Mouse (Mus musculus): Measurements from ENCODE around the gene Mfsd7a. TPM values are rescaled to one million over a fixed set of nuclear protein-coding genes. Genes with fewer than 3 reads are reported as not detected.

Gene Mfsd7a
- polyA plus RNA-seq, 1 experiment from 2014 or later = 0.13 TPM

DNA sequence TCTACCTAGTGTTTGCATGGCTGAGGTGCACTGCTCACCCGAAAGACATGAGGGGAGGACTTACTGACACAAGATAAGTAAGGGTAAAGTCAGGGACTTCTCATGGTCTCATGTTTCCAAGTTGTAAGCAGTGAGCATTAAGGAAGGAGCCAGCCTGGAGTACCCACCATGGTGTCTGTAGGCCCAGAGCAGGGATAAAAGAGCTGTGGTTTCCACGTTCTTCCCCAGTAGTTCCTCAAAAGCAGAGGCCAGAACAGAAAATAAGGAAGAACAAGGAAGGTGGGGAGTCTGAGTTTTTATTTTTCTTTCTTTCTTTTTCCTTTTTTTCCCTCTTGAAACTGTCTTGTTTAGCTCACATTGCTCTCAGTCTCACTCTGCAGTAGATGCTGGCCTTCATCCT is 34.0 kb downstream of the Mfsd7a start:
- 69% methylated on average over 2 of the region's 2 CpGs for WGBS
- DNase-seq (ENCODE audit: low spot score) = no peak
- H3K36me3 ChIP-seq = no peaks in the 10 kb centered on the region

DNA sequence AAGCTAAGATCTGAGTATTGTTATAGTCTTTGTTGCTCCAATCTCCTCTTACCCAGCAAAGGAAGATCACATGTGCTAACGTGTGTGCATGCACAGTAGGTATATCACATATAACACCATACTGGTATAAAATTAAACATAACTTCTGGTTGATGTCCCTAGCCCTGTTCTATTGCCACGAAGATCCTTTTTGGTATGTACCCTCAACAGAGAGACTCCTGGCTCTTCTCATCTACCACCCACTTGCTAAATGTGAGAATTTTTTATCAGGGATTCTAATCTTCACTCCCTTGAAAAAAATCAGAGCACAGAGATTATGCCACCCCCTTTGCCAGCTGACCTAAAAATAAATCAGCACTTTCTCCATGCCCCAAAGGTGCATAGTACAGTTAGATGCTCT is 41.7 kb downstream of the Mfsd7a start:
- Histone ChIP-seq H3K27me3 (ENCODE audit: insufficient read depth, poor library complexity, severe bottlenecking) (no peaks in the 10 kb centered on the region), H3K4me1 (replicated peaks) (no peaks in the 10 kb centered on the region), H3K36me3 (no peaks in the 10 kb centered on the region), H3K9me3 (no peaks in the 10 kb centered on the region), H3K4me3 (no peak overlapping the region), H3K27ac (no peak overlapping the region)
- WGBS = 82% methylated on average over 2 of the region's 2 CpGs
- DNase-seq (ENCODE audit: low spot score) = no peak

More for the DNA sequence above, 34.0 kb downstream of the Mfsd7a start:
- Histone ChIP-seq H3K27me3 (ENCODE audit: insufficient read depth, poor library complexity, severe bottlenecking) (no peaks in the 10 kb centered on the region), H3K9me3 (no peaks in the 10 kb centered on the region), H3K4me1 (replicated peaks) (no peaks in the 10 kb centered on the region), H3K4me3 (no peak overlapping the region), H3K27ac (no peak overlapping the region)

DNA sequence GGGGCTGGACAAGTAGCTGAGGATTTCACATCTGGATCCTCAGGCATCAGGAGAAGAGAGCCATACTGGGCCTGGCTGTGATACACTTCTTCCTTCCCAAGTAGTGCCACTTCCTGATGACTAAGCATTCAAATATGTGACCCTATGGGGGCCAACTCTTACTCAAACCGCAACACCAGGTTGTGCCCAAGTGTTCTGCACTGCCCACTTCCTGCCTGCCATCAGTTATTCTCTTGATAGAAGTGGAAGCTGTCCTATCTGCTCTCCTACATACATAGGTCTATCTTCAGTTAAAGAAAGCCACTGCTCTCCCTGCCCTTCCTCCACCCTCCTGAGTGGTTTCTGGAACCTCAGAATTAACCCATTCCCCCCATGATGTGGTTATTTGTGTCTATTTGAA is 43.2 kb downstream of the Mfsd7a start:
- Histone ChIP-seq H3K27ac (no peak overlapping the region), H3K36me3 (no peaks in the 10 kb centered on the region), H3K9me3 (no peaks in the 10 kb centered on the region), H3K4me3 (no peak overlapping the region), H3K4me1 (replicated peaks) (no peaks in the 10 kb centered on the region), H3K27me3 (ENCODE audit: insufficient read depth, poor library complexity, severe bottlenecking) (no peaks in the 10 kb centered on the region)
- no peak for DNase-seq (ENCODE audit: low spot score)
- 87% methylated on average over 1 of the region's 1 CpGs for WGBS

DNA sequence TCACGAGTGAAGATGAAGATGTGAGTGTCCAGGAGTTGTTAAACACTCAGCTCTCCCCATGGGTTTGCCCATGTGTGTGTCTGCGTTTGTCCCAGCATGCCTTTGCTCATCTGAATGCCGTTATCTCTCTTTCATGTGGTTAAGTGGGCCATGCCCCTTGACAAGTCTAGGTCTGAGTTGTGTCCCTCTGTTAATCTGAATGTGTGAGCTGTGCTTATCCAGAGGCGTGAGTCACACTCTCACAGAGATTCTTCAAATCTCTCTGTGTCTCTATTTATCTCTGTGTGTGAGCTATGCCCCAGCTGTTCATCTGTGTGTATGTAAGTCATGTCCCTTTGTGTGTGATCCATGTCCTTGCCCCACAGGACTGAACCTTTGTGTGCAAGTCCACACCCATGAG is 45.2 kb downstream of the Mfsd7a start:
- H3K9me3 ChIP-seq = no peaks in the 10 kb centered on the region
- no peaks in the 10 kb centered on the region for H3K36me3 ChIP-seq
- whole genome bisulfite sequencing = 81% methylated on average over 4 of the region's 4 CpGs
- H3K27me3 ChIP-seq (ENCODE audit: insufficient read depth, poor library complexity, severe bottlenecking) = no peaks in the 10 kb centered on the region
- no peak for DNase-seq (ENCODE audit: low spot score)
- no peak overlapping the region for H3K27ac ChIP-seq
- H3K4me3 ChIP-seq = no peak overlapping the region
- no peaks in the 10 kb centered on the region for H3K4me1 ChIP-seq (replicated peaks)

Other genes with a start within 250 kb of the Mfsd7a start
- gene Dr1, start 180.0 kb downstream of the Mfsd7a start, polyA plus RNA-seq (2016; fragmentation: Nextera tagmentation; extraction: Ambion mirVana) = 40.3 and 47.2 TPM in 2 replicates
- gene Pigg, start 136.3 kb downstream of the Mfsd7a start, polyA plus RNA-seq (2016; fragmentation: Nextera tagmentation; extraction: Ambion mirVana) = 5.8 and 6.0 TPM in 2 replicates
- gene Gm42517, start 81.0 kb downstream of the Mfsd7a start, polyA plus RNA-seq (2016; fragmentation: Nextera tagmentation; extraction: Ambion mirVana) = not detected in 2 replicates
- gene Pde6b, start 60.5 kb downstream of the Mfsd7a start, polyA plus RNA-seq (2016; fragmentation: Nextera tagmentation; extraction: Ambion mirVana) = 0.25 and 0.44 TPM in 2 replicates
- 397 and 447 TPM in 2 replicates for gene Atp5k, start 14.4 kb downstream of the Mfsd7a start, polyA plus RNA-seq (2016; fragmentation: Nextera tagmentation; extraction: Ambion mirVana)
- gene Pcgf3, start 12.3 kb upstream of the Mfsd7a start, polyA plus RNA-seq (2016; fragmentation: Nextera tagmentation; extraction: Ambion mirVana) = 24.3 and 27.5 TPM in 2 replicates
- gene Cplx1, start 101.1 kb upstream of the Mfsd7a start, polyA plus RNA-seq (2016; fragmentation: Nextera tagmentation; extraction: Ambion mirVana) = 6.9 and 11.2 TPM in 2 replicates
- 58.0 and 60.9 TPM in 2 replicates for gene Gak, start 180.9 kb upstream of the Mfsd7a start, polyA plus RNA-seq (2016; fragmentation: Nextera tagmentation; extraction: Ambion mirVana)
- gene Tmem175, start 180.9 kb upstream of the Mfsd7a start, polyA plus RNA-seq (2016; fragmentation: Nextera tagmentation; extraction: Ambion mirVana) = 17.3 and 19.2 TPM in 2 replicates
- 12.0 and 12.8 TPM in 2 replicates for gene Idua, start 211.4 kb upstream of the Mfsd7a start, polyA plus RNA-seq (2016; fragmentation: Nextera tagmentation; extraction: Ambion mirVana)
- gene Dgkq, start 220.8 kb upstream of the Mfsd7a start, polyA plus RNA-seq (2016; fragmentation: Nextera tagmentation; extraction: Ambion mirVana) = 11.1 and 15.1 TPM in 2 replicates
- 0.57 and 0.99 TPM in 2 replicates for gene Slc26a1, start 226.7 kb upstream of the Mfsd7a start, polyA plus RNA-seq (2016; fragmentation: Nextera tagmentation; extraction: Ambion mirVana)
- gene Fgfrl1, start 243.5 kb upstream of the Mfsd7a start, polyA plus RNA-seq (2016; fragmentation: Nextera tagmentation; extraction: Ambion mirVana) = 14.7 and 16.3 TPM in 2 replicates

Data from hindbrain, embryonic 10.5 days (tissue).